Mouse (Mus musculus) retina, postnatal 1 day (tissue): ENCODE data around the gene Ssna1.

Source experiments
- DNase-seq: peaks from one replicate; pipeline ENCODE4 v3.0.0-alpha.2; 2012

Ssna1 gene

GRCm38 (mm10) chr2:25271827-25272511 is at the start of gene Ssna1, which contains the start of gene Anapc2:
Gene Ssna1, minus strand, starts transcription at chr2:25272438.
Gene Anapc2, plus strand, starts transcription at chr2:25272478.
- DNase-seq = peak; percentile 98

- DNase-seq = no peak
These were observed 47.8 kb upstream of the Ssna1 start for GRCm38 (mm10) chr2:25320084-25320483.

GRCm38 (mm10) chr2:25318971-25319773 is 46.9 kb upstream of the Ssna1 start, which contains the start of gene Grin1:
Gene Grin1, minus strand, starts transcription at chr2:25319187.
- peak; percentile 90 for DNase-seq

DNA sequence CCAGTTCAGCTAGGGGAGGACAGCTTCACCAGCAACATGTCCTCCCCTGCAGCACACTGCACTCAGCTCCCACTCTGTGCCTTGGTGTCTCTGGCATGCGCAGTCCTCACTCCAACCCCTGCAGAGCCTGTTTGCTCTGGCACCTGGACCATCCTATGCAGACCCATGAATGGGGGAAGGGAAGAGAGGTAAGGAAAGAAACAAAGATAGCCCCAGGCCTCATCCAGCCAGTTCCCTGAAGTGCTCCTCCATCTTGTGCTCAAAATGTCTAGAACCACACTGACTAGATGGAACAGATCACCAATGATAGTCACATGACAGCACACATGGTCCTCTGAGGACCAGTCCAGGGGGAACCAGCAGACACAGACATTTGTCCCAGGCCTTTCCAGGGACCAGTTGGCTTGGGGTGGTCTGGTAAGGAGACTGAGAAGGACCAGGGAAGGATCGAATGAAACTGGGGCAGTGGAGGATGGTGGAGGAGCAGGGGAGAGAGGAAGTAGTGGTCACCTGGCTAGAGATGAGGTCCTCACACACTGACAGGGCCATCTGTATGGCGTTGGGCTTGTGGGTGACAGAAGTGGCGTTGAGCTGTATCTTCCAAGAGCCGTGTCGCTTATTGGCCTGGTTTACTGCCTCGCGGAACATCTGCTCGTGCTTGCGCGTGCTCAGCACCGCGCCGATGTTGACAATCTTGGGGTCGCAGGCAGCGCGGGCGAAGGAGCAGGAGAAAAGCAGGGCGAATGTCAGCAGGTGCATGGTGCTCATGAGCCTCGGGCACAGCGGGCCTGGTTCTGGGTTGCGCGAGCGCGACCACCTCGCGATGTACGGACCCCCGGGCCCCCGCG is 46.1 kb upstream of the Ssna1 start:
- DNase-seq = peak; percentile 9

DNA sequence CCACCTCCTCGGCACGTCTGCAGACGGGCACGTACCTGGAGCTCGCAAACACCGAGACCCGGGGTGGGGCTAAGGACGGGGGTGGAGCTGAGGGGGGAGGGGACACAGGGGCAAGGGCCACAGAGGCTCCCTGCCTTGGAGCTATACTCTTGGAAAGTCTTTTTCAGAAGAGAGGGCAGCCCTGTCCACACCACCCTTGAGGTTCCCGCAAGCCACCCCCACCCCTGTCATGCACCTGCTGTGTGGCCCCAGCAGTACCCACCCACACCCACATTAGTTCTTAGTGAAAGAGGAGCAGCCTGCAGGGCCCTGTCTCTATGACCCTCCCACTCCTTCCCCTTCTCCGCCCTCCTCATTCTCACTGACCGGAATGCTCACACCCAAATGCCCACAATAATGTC is 39.3 kb upstream of the Ssna1 start:
- DNase-seq = no peak

- DNase-seq = no peak
These were observed 38.7 kb upstream of the Ssna1 start for GRCm38 (mm10) chr2:25310969-25311368.

- DNase-seq = no peak
These were observed 37.9 kb upstream of the Ssna1 start for GRCm38 (mm10) chr2:25310180-25310579.

GRCm38 (mm10) chr2:25305587-25306359 is 33.5 kb upstream of the Ssna1 start:
- DNase-seq = no peak

DNA sequence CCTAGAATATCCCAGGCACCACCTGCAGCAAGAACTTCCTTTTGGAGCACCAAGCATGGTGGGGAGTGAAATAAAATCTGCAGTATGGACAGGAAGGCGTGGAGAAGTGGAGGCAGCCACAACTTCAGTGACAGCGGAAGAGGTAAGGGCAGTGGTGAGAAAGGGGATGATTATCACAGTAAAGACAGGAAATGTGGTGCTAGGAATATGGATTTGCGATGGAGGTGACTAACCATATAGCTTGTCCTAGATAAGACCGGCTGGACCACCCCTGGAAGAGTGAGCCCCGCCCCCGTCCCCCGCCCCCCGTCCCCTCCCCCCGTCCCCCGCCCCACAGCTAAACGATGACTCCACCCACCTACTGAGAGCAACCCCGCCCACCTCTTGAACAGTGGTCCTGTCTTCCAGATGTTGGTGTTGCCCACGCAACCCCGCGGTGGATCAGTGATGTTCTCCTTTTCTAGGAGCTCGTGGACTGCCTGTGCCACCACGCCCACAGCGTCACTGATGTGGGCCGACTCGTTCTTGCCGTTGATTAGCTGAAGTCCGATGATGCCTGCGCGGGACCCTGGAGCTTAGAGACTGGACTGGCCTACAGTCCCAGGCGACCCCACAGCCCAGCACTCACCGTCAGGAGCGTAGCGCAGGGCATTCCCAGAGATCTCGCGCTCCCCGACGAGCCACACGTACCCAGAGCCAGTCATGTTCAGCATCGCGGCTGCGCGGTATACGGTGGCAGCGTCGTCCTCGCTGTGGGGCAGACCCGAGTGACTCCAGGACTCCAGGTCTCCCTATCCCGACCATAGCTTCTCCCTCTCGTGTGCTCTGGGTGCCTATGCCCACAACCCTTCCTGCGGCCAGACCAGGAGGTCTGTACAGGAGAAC is 32.7 kb upstream of the Ssna1 start:
- DNase-seq = peak; percentile 82

- no peak for DNase-seq
These were observed 31.9 kb upstream of the Ssna1 start for GRCm38 (mm10) chr2:25303931-25304656.

GRCm38 (mm10) chr2:25303452-25303851 is 31.2 kb upstream of the Ssna1 start:
- no peak for DNase-seq

- DNase-seq = no peak
These were observed 25.8 kb upstream of the Ssna1 start for GRCm38 (mm10) chr2:25298046-25298445.

DNA sequence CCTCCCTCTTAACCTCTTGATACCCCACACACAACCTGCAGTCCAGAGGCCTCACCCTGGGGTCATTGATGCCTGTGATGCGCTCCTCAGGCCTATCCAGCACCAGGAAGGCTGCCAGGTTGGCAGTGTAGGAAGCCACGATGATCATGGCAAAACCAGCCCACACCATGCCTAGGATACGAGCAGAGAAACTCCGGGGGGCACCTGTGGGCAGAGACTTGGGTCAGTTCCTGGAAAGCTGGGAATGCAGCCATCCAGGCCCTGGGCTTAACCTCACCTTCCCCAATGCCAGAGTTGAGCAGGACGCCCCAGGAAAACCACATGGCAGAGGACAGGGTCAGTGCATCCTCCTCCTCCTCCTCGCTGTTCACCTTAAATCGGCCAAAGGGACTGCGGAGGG is 24.9 kb upstream of the Ssna1 start:
- no peak for DNase-seq

DNA sequence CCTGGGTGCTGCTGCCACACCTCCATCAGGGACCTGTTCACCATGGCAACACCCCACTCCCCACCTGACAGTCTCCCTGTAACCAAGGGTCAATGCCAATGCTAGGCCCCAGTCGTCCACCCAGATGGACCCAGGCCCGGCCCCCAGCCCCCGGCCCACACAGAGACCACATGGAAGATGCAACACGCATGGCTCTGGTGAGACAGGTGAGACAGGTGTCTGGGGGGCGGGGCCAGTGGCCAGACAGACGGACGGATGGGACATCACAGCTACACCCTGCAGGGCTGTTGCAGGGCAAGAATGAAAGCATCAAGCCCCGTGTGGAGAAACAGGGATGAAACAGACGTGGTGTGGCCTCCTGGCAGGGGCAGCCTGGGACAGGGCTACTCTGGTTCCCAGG is 21.5 kb upstream of the Ssna1 start:
- DNase-seq = no peak

GRCm38 (mm10) chr2:25292856-25293255 is 20.6 kb upstream of the Ssna1 start:
- peak; percentile 84 for DNase-seq

GRCm38 (mm10) chr2:25292054-25292544 is 19.9 kb upstream of the Ssna1 start:
- no peak for DNase-seq

DNA sequence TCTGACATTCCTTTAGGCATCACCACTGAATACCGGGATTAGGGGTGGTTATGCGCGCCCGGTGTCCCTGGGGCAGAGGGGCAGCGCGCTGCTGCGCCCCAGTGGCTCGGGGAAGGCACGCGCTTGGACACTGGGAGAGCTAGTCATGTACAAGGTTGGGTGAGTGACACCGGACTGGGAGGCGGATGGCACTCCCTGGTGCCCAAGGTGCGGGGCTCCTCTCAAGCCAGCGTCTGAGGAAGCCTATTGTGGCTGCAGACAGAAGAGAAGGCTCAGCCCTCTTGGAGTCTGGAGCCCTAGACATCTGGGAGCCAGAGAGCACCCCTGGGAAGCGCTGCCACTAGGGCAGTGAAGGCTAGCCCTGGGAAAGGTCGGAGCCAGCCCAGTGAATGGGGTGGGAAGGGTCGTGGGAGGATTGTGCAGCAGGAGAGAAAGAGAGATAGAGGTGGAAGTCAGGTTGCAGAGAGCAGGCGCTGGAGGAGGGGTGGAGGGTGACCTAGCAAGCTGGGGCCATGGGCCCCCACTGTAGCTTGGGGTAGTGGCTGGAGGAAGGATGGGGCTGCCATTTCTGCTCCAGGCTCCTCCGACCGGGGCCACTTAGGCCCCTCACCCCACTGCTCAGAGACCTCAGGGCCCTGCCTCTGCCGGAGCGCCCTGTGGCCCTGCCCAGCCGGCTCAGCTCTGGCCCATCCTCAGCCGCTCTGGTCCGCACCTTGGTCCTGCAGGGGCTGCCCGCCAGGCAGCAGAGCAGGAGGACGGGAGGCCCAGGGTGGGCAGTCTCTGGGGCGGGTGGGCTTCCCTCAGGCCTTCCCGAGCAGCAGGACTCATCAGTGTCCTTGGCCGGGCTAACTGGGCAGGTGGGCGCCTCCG is 19.2 kb upstream of the Ssna1 start:
- no peak for DNase-seq

DNA sequence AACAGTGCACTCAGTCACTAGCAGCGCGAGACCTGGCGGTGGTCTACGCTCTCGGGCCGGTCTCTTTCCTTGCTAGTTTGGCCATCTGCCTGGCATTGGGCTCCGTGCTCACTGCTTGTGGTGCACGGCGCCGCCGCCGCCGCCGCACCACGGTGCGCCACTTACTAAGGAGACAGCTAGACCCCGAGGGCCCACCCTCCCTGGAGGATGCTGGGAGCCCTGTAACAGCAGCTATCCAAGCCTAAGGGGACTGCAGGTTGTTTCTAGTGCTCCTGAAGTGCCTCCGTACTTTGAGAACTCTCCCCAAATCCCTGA is 18.5 kb upstream of the Ssna1 start:
- no peak for DNase-seq

DNA sequence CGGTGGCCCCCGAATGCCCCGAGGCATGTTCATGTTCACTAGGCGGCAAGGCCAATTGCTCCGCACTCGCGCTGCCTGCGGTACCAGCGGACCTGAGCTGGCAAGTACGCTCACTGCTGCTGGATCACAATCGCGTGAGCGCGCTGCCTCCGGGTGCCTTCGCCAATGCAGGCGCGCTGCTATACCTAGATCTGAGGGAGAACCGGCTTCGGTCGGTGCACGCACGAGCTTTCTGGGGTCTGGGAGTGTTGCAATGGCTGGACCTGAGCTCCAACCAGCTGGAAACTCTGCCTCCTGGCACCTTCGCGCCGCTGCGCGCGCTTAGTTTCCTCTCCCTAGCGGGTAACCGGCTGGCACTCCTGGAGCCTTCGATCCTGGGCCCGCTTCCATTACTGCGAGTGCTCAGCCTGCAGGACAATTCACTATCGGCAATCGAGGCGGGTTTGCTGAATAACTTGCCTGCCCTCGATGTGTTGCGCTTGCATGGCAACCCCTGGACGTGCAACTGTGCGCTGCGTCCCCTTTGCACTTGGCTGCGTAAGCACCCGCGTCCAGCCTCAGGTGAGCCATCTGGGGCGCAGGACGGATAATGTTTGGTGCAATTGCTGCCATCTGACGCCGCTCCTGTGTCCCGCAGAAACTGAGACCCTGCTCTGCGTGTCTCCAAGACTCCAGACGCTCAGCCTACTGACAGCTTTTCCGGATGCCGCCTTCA is 18.0 kb upstream of the Ssna1 start:
- peak; percentile 44 for DNase-seq
